Mouse (Mus musculus) neural tube, embryonic 13.5 days (tissue): Measurements from ENCODE around the gene Plscr4. TPM values are rescaled to one million over a fixed set of nuclear protein-coding genes. Genes with fewer than 3 reads are reported as not detected.
A peak's percentile ranks its signal among the peaks of the same experiment; 100 is the strongest.

Experiments
- ATAC-seq: fragments of 200-750 bp; cut with Nextera tagmentation; 2 replicates; pipeline ENCODE4 v1.8.0; 2017; ENCODE audit warnings: low read depth, mild to moderate bottlenecking, moderate TSS enrichment, moderate library complexity
- H3K27ac ChIP-seq: fragments of 300-500 bp; sonication (generic); replicated peaks from 2 replicates; pipeline ENCODE4 v1.5.1; 2015; ENCODE audit warnings: moderate library complexity, mild to moderate bottlenecking, inconsistent platforms
- H3K27me3 ChIP-seq: fragments of 300-500 bp; sonication (generic); 2 replicates; pipeline ENCODE4 v1.6.1; 2015; ENCODE audit warnings: mild to moderate bottlenecking, inconsistent platforms
- H3K36me3 ChIP-seq: fragments of 300-500 bp; sonication (generic); 2 replicates; pipeline ENCODE4 v1.6.1; 2015; ENCODE audit warnings: mild to moderate bottlenecking, inconsistent platforms
- H3K4me1 ChIP-seq: fragments of 300-500 bp; sonication (generic); replicated peaks from 2 replicates; pipeline ENCODE4 v1.6.1; 2015; ENCODE audit warnings: inconsistent platforms
- H3K4me2 ChIP-seq: fragments of 300-500 bp; sonication (generic); 2 replicates; pipeline ENCODE4 v1.6.1; 2015; ENCODE audit warnings: inconsistent platforms, mild to moderate bottlenecking, moderate library complexity
- H3K4me3 ChIP-seq: fragments of 300-500 bp; sonication (generic); 2 replicates; pipeline ENCODE4 v1.5.1; 2015; ENCODE audit warnings: mild to moderate bottlenecking, inconsistent platforms
- H3K9ac ChIP-seq: fragments of 300-500 bp; sonication (generic); 2 replicates; pipeline ENCODE4 v1.6.1; 2015; ENCODE audit warnings: moderate library complexity, mild to moderate bottlenecking, inconsistent platforms
- H3K9me3 ChIP-seq: fragments of 300-500 bp; sonication (generic); 2 replicates; pipeline ENCODE4 v1.6.1; 2016; ENCODE audit warnings: inconsistent platforms
- WGBS: fragments of 180-500 bp; shearing (Covaris S2); methylation state at CpG from one replicate; pipeline ENCODE4 v1.1.7; 2015; 5-methylcytosine and 5-hydroxymethylcytosine counted together
- polyA plus RNA-seq: library from polyadenylated mRNA; unstranded; fragments of >200 nt; fragmentation: Nextera tagmentation; extraction: Ambion mirVana; gene quantifications from 2 replicates; pipeline ENCODE4 v1.2.1, GENCODE M21; 2015

Gene Plscr4
- polyA plus RNA-seq = 3.4 and 3.8 TPM in 2 replicates

DNA sequence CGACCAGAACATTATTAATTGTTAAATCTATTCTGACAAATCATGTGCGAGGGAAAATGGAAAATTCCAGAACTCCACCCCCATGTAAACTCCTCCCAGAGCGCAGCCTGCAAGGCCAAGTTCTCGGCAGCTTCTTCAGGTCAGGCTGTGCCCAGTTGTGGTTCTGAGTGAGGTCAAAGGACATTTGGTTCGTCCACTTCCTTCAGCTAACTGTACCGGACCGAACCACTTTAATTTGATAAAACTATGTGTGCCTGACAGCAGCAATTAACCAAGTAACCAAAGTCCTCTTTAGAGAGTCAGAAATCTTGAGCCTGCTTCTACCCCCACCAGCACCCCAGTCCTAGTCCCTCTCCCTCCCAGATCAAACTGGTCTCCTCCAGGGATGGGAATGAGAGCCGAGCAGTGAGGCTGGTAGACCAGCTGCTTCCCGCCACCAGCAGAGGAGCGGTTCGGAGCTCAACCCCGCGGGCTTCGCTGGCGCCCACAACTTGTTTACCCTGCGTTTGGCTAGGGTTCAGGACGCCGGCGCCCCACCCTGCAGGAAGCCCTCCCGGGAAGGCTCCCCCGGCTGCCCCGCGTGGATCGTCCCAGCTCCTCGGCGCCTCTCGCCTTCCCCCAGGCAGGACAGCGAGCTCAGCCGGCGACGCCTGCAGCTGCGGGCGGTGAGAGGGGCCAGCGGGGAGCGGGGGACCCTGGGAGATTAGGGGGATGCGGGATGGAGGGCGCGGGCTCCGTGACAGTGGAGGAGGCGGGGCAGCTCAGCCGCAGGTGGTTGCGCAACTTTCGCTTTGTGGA, at the start of gene Plscr4:
Gene Plscr4 (plus strand): TSS at position 113 of the 798 bp plus-strand sequence.
- 13% methylated on average over 43 of the region's 43 CpGs for WGBS

GRCm38 (mm10) chr9:92410225-92410624, 46.9 kb upstream of the Plscr4 start:
- H3K9me3 ChIP-seq = no peaks in the 10 kb centered on the region
- H3K4me1 ChIP-seq = no peaks in the 10 kb centered on the region
- no peak overlapping the region for H3K9ac ChIP-seq
- H3K27me3 ChIP-seq = no peaks in the 10 kb centered on the region
- no peaks in the 10 kb centered on the region for H3K36me3 ChIP-seq
- 91% methylated on average over 3 of the region's 3 CpGs for WGBS
- H3K4me2 ChIP-seq = no peak overlapping the region
- no peak overlapping the region for H3K27ac ChIP-seq
- ATAC-seq = no peak
- no peak overlapping the region for H3K4me3 ChIP-seq

More for the DNA sequence above, at the start of gene Plscr4:
- peak; percentile 92 for ATAC-seq
- H3K27me3 ChIP-seq = no peaks in the 10 kb centered on the region
- H3K9ac ChIP-seq = peak within 1 kb of the TSS; percentile 68
- H3K4me2 ChIP-seq = peak within 1 kb of the TSS; percentile 74
- H3K36me3 ChIP-seq = no peaks in the 10 kb centered on the region
- H3K27ac ChIP-seq = no peak within 1 kb of the TSS
- H3K4me3 ChIP-seq = peak within 1 kb of the TSS; percentile 48
- peaks cover 15% of the 10 kb centered on the region for H3K4me1 ChIP-seq
- H3K9me3 ChIP-seq = no peaks in the 10 kb centered on the region

GRCm38 (mm10) chr9:92412045-92412444, 45.1 kb upstream of the Plscr4 start:
- no peak for ATAC-seq
- Histone ChIP-seq H3K9me3 (no peaks in the 10 kb centered on the region), H3K27me3 (no peaks in the 10 kb centered on the region), H3K4me1 (no peaks in the 10 kb centered on the region), H3K4me2 (no peak overlapping the region), H3K4me3 (no peak overlapping the region), H3K27ac (no peak overlapping the region), H3K36me3 (no peaks in the 10 kb centered on the region), H3K9ac (no peak overlapping the region)
- WGBS = 82% methylated on average over 2 of the region's 2 CpGs

DNA sequence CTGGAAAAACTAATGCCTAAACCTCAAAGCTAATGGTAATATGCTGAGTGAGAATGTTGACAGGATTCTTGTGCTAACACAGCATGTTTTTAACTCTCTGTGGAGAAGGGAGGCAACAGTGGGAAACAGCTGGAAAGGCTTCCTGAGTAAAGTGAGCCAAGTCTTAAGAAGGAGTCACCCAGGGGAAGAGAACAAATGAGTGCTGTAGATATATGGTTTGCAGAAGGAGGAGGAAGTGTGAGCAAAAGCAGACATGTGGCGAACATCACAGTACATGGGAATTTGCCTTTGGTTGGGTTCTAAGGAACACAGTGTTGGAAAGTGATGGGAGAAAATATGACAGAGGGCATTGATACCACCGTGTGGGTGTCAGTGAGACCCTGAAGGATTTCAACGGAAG, 43.5 kb upstream of the Plscr4 start:
- H3K9ac ChIP-seq = no peak overlapping the region
- H3K27ac ChIP-seq = no peak overlapping the region
- H3K36me3 ChIP-seq = no peaks in the 10 kb centered on the region
- H3K9me3 ChIP-seq = no peaks in the 10 kb centered on the region
- 84% methylated on average over 3 of the region's 3 CpGs for WGBS
- H3K4me1 ChIP-seq = no peaks in the 10 kb centered on the region
- H3K4me3 ChIP-seq = no peak overlapping the region
- no peaks in the 10 kb centered on the region for H3K27me3 ChIP-seq
- no peak overlapping the region for H3K4me2 ChIP-seq
- no peak for ATAC-seq

GRCm38 (mm10) chr9:92437781-92438180, 19.4 kb upstream of the Plscr4 start:
- Histone ChIP-seq H3K36me3 (no peaks in the 10 kb centered on the region), H3K9ac (no peak overlapping the region), H3K4me3 (no peak overlapping the region), H3K4me2 (no peak overlapping the region), H3K27me3 (no peaks in the 10 kb centered on the region), H3K27ac (no peak overlapping the region), H3K4me1 (no peaks in the 10 kb centered on the region), H3K9me3 (no peaks in the 10 kb centered on the region)
- ATAC-seq = no peak

DNA sequence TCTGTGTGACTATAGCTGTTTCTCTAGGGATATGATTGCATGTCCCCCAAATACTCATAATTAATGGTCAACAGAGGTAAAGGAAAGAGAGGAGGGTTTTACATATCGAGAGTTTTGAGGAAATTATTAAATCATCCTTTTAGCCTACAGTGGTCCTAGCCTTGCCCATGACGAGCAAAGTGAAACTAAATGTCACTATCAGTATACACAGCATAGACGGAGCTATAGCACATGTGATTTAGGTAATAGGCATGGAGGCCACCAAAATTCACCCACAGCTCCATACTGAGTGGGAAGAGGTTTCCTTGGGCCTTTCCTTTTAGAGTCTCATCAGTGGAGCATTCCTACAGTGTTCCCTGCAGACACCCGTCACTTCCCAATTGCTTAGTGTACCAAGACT, 15.7 kb upstream of the Plscr4 start:
- Histone ChIP-seq H3K4me3 (no peak overlapping the region), H3K4me1 (no peaks in the 10 kb centered on the region), H3K27ac (no peak overlapping the region), H3K9me3 (no peaks in the 10 kb centered on the region), H3K36me3 (no peaks in the 10 kb centered on the region), H3K4me2 (no peak overlapping the region), H3K27me3 (no peaks in the 10 kb centered on the region), H3K9ac (no peak overlapping the region)
- ATAC-seq = no peak
- WGBS = 82% methylated on average over 4 of the region's 4 CpGs

DNA sequence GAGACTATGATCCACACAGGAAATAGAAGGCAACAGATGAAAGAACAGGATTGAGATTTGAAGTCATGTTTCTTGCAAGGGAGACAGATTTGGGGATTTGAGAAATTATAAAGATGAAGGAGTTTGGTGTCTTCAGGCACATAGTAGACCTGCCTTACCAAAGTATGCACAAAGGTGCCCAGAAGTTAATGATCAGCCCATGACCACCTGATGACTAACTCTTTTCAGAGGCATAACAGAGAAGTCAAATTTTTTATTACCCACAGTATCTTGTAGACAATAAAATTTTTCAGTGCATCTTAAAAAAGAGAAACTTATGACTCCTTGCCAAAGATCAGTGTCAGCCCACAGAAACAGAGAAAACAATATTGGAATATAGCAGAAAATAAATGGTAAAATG, 12.6 kb upstream of the Plscr4 start:
- H3K4me1 ChIP-seq = no peaks in the 10 kb centered on the region
- no peak overlapping the region for H3K9ac ChIP-seq
- H3K4me3 ChIP-seq = no peak overlapping the region
- no peaks in the 10 kb centered on the region for H3K9me3 ChIP-seq
- no peaks in the 10 kb centered on the region for H3K27me3 ChIP-seq
- no peaks in the 10 kb centered on the region for H3K36me3 ChIP-seq
- no peak for ATAC-seq
- no peak overlapping the region for H3K27ac ChIP-seq
- H3K4me2 ChIP-seq = no peak overlapping the region

DNA sequence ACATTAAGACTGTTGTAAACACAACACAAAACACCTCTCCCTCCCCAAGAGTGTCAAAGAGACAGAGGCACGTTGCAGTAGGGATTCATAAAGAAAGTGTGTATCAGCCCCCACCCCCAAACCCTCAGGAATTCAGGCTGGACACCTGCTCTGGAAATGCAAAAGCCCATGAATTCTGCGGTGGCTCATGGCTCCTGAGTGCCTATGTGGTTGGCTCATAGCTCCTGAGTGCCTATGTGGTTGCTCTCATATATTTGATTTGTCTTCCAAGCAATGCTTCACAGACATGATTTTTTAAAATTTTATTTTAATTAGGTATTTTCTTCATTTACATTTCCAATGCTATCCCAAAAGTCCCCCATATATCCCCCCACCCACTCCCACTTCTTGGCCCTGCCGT, 568 bp upstream of the Plscr4 start:
- Histone ChIP-seq H3K27me3 (no peaks in the 10 kb centered on the region), H3K9me3 (no peaks in the 10 kb centered on the region), H3K4me3 (no peak overlapping the region), H3K4me1 (peaks cover 15% of the 10 kb centered on the region), H3K9ac (no peak overlapping the region), H3K27ac (no peak overlapping the region), H3K36me3 (no peaks in the 10 kb centered on the region), H3K4me2 (no peak overlapping the region)
- no peak for ATAC-seq
- WGBS = 75% methylated on average over 3 of the region's 3 CpGs

- ATAC-seq = peak; percentile 79
- no peaks in the 10 kb centered on the region for H3K27me3 ChIP-seq
- no peaks in the 10 kb centered on the region for H3K9me3 ChIP-seq
These were observed 858 bp downstream of the Plscr4 start for GRCm38 (mm10) chr9:92458059-92458402.

GRCm38 (mm10) chr9:92458418-92458817, 1.2 kb downstream of the Plscr4 start:
- H3K4me2 ChIP-seq = peak overlapping the region; percentile 74
- no peak overlapping the region for H3K9ac ChIP-seq
- H3K4me1 ChIP-seq = peaks cover 15% of the 10 kb centered on the region
- no peaks in the 10 kb centered on the region for H3K9me3 ChIP-seq
- WGBS = 97% methylated on average over 2 of the region's 2 CpGs
- H3K27ac ChIP-seq = no peak overlapping the region
- H3K4me3 ChIP-seq = no peak overlapping the region
- no peaks in the 10 kb centered on the region for H3K36me3 ChIP-seq
- H3K27me3 ChIP-seq = no peaks in the 10 kb centered on the region
- ATAC-seq = no peak

More at GRCm38 (mm10) chr9:92458059-92458402, 858 bp downstream of the Plscr4 start:
- Histone ChIP-seq H3K4me2 (peak overlapping the region; percentile 74), H3K27ac (no peak overlapping the region), H3K4me3 (peak overlapping the region; percentile 48), H3K36me3 (no peaks in the 10 kb centered on the region), H3K9ac (peak overlapping the region; percentile 68), H3K4me1 (peaks cover 15% of the 10 kb centered on the region)
- WGBS = 4% methylated on average over 5 of the region's 5 CpGs

GRCm38 (mm10) chr9:92467724-92468123, 10.6 kb downstream of the Plscr4 start:
- Histone ChIP-seq H3K27me3 (no peaks in the 10 kb centered on the region), H3K4me1 (no peaks in the 10 kb centered on the region), H3K27ac (no peak overlapping the region), H3K9ac (no peak overlapping the region), H3K4me2 (no peak overlapping the region), H3K4me3 (no peak overlapping the region), H3K9me3 (no peaks in the 10 kb centered on the region), H3K36me3 (no peaks in the 10 kb centered on the region)
- WGBS = 82% methylated on average over 4 of the region's 4 CpGs
- ATAC-seq = no peak

DNA sequence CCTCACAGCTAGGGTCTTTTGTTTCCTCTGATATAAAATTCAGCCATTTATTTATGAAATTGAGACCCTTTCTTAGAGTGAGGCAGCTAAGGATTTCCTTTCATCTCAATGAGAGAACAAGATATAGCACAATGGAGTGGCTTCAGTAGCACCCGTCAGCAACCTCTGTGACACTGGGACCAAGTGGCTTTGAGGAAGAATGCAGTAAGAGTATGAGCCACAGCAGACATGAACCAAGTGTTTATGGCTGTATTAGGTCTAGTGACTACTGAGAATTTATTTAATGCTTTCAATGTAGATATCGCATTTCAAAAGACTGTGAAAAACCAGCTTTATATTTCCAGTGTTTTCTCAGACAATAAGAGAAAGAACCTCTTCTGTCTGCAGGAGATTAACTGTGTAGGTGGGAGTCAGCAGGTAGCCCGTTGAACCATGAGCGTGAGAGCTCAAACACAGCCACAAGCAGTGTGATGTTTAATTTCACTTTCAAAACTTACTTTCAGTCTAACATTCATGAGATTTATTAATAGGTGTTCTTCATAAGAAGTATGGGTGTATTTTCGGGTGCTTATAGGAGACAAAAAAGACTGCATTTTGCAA, 15.2 kb downstream of the Plscr4 start:
- no peaks in the 10 kb centered on the region for H3K27me3 ChIP-seq
- no peak overlapping the region for H3K27ac ChIP-seq
- H3K4me1 ChIP-seq = no peaks in the 10 kb centered on the region
- ATAC-seq = no peak
- 76% methylated on average over 5 of the region's 5 CpGs for WGBS
- H3K36me3 ChIP-seq = no peaks in the 10 kb centered on the region
- H3K9ac ChIP-seq = no peak overlapping the region
- no peaks in the 10 kb centered on the region for H3K9me3 ChIP-seq
- no peak overlapping the region for H3K4me2 ChIP-seq
- H3K4me3 ChIP-seq = no peak overlapping the region

DNA sequence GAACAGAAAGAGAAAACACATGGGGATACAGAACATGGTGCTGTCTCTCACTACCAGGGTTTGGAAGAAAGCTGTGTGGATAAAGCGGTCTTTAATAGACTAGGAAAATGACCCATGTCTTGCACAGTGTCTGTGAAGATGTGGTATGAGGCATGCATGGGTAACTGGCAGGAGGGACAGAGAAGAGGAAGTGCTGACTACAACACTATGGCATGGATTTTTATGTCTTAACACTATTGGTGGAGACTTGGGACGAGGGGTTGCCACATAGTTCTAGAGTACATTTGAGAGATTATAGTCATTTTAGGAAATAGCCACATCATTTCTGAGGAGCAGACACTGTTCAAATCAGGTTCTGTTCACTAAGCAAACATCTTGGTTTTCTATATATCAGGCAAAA, 16.0 kb downstream of the Plscr4 start:
- ATAC-seq = no peak
- no peak overlapping the region for H3K9ac ChIP-seq
- WGBS = 91% methylated on average over 2 of the region's 2 CpGs

More for the DNA sequence above, 16.0 kb downstream of the Plscr4 start:
- no peaks in the 10 kb centered on the region for H3K36me3 ChIP-seq
- no peaks in the 10 kb centered on the region for H3K9me3 ChIP-seq
- H3K4me1 ChIP-seq = no peaks in the 10 kb centered on the region
- no peak overlapping the region for H3K4me3 ChIP-seq
- no peak overlapping the region for H3K27ac ChIP-seq
- H3K4me2 ChIP-seq = no peak overlapping the region
- H3K27me3 ChIP-seq = no peaks in the 10 kb centered on the region
